Mouse (Mus musculus): Measurements from ENCODE around the gene Osbpl6.
A peak's percentile ranks its signal among the peaks of the same experiment; 100 is the strongest.

Gene Osbpl6

GRCm38 (mm10) chr2:76406151-76406936, at the start of gene Osbpl6:
Osbpl6 (plus strand) TSS chr2:76406508.
- DNase-seq (ENCODE audit: low read depth, low spot score), result no peak

- DNase-seq (ENCODE audit: low read depth, low spot score), result no peak
Measured at GRCm38 (mm10) chr2:76360226-76360625, 46.1 kb upstream of the Osbpl6 start, which contains the start of gene Cyct. Cyct (minus strand) TSS chr2:76360450.

- DNase-seq (ENCODE audit: low read depth, low spot score), result no peak
Measured at GRCm38 (mm10) chr2:76362111-76362510, 44.2 kb upstream of the Osbpl6 start.

GRCm38 (mm10) chr2:76365811-76366210, 40.5 kb upstream of the Osbpl6 start:
- no peak for DNase-seq (ENCODE audit: low read depth, low spot score)

- DNase-seq (ENCODE audit: low read depth, low spot score), result peak; percentile 68
Measured at GRCm38 (mm10) chr2:76367188-76367922, 39.0 kb upstream of the Osbpl6 start.

GRCm38 (mm10) chr2:76368861-76369660, 37.2 kb upstream of the Osbpl6 start:
- DNase-seq (ENCODE audit: low read depth, low spot score), result no peak

GRCm38 (mm10) chr2:76369821-76370655, 36.3 kb upstream of the Osbpl6 start, which contains the start of gene Rbm45:
Rbm45 (plus strand) TSS chr2:76369984.
- DNase-seq (ENCODE audit: low read depth, low spot score), result peak; percentile 84

- DNase-seq (ENCODE audit: low read depth, low spot score), result no peak
Measured at GRCm38 (mm10) chr2:76370656-76370922, 35.7 kb upstream of the Osbpl6 start.

GRCm38 (mm10) chr2:76372244-76372643, 34.1 kb upstream of the Osbpl6 start:
- DNase-seq (ENCODE audit: low read depth, low spot score), result no peak

- DNase-seq (ENCODE audit: low read depth, low spot score), result no peak
Measured at GRCm38 (mm10) chr2:76374544-76375206, 31.6 kb upstream of the Osbpl6 start.

- DNase-seq (ENCODE audit: low read depth, low spot score), result no peak
Measured at GRCm38 (mm10) chr2:76378646-76379045, 27.7 kb upstream of the Osbpl6 start.

GRCm38 (mm10) chr2:76386531-76386930, 19.8 kb upstream of the Osbpl6 start:
- no peak for DNase-seq (ENCODE audit: low read depth, low spot score)

GRCm38 (mm10) chr2:76400178-76400577, 6.1 kb upstream of the Osbpl6 start:
- DNase-seq (ENCODE audit: low read depth, low spot score), result no peak

GRCm38 (mm10) chr2:76405596-76406150, 635 bp upstream of the Osbpl6 start:
- DNase-seq (ENCODE audit: low read depth, low spot score), result no peak

GRCm38 (mm10) chr2:76406937-76407441, 681 bp downstream of the Osbpl6 start:
- DNase-seq (ENCODE audit: low read depth, low spot score), result no peak

GRCm38 (mm10) chr2:76409526-76409925, 3.2 kb downstream of the Osbpl6 start:
- no peak for DNase-seq (ENCODE audit: low read depth, low spot score)

- no peak for DNase-seq (ENCODE audit: low read depth, low spot score)
Measured at GRCm38 (mm10) chr2:76409986-76410385, 3.7 kb downstream of the Osbpl6 start.

- DNase-seq (ENCODE audit: low read depth, low spot score), result no peak
Measured at GRCm38 (mm10) chr2:76412924-76413323, 6.6 kb downstream of the Osbpl6 start.

GRCm38 (mm10) chr2:76417446-76418141, 11.3 kb downstream of the Osbpl6 start:
- DNase-seq (ENCODE audit: low read depth, low spot score), result no peak

GRCm38 (mm10) chr2:76418142-76418518, 11.8 kb downstream of the Osbpl6 start:
- no peak for DNase-seq (ENCODE audit: low read depth, low spot score)
